Comparison of ENCODE assay signal across 8 mouse cellular contexts in genomic region chr3:51561109-51561992, GRCm38 (mm10). TPM values are rescaled to one million over a fixed set of nuclear protein-coding genes. Genes with fewer than 3 reads are reported as not detected.
A peak's percentile ranks its signal among the peaks of the same experiment; 100 is the strongest.
DNase-seq lines count a peak whose midpoint lies in the region; ATAC-seq and TF ChIP-seq lines count a peak whose summit lies in the region.

No protein-coding gene starts in this region.

- H3K9me3 ChIP-seq in intestine, postnatal 0 days (ENCODE audit: control insufficient read depth), result no peaks in the 10 kb centered on the region
- H3K9me3 ChIP-seq in limb, embryonic 12.5 days, result no peaks in the 10 kb centered on the region
- no peaks in the 10 kb centered on the region for H3K9me3 ChIP-seq in midbrain, embryonic 13.5 days

- no peak for TF ChIP-seq CTCF in testis, adult 2 months (IDR thresholded peaks at IDR 0.05; ENCODE audit: control insufficient read depth, insufficient read depth, insufficient replicate concordance, low read depth, low read length)
- peak; percentile 71 for TF ChIP-seq CTCF in intestine, postnatal 0 days (IDR thresholded peaks at IDR 0.05; ENCODE audit: low read depth)

- H3K27me3 ChIP-seq in testis, adult 2 months (ENCODE audit: control insufficient read depth, insufficient read depth, low read length), result peaks cover 2% of the 10 kb centered on the region; the same call in 1 of the 2 replicates
- no peaks in the 10 kb centered on the region for H3K27me3 ChIP-seq in intestine, postnatal 0 days (replicated peaks; ENCODE audit: control insufficient read depth, insufficient read depth, low read length)
- peaks cover 12% of the 10 kb centered on the region; the same call in 1 of the 2 replicates for H3K27me3 ChIP-seq in limb, embryonic 12.5 days
- 0 out of 2 replicates have a peak, but pooled peaks cover 4% of the 10 kb centered on the region for H3K27me3 ChIP-seq in midbrain, embryonic 13.5 days

- TF ChIP-seq POLR2A in testis, adult 2 months (IDR thresholded peaks at IDR 0.05; ENCODE audit: control insufficient read depth, low read depth, low read length), result no peak

- under 1% methylated on average over 32 of the region's 32 CpGs for WGBS in intestine, postnatal 0 days
- WGBS in limb, embryonic 12.5 days, result 2% methylated on average over 32 of the region's 32 CpGs
- WGBS in midbrain, embryonic 13.5 days, result 2% methylated on average over 32 of the region's 32 CpGs

- H3K4me2 ChIP-seq in intestine, postnatal 0 days (replicated peaks; ENCODE audit: low read depth), result peak overlapping the region; percentile 100
- peak overlapping the region; percentile 99 for H3K4me2 ChIP-seq in limb, embryonic 12.5 days
- H3K4me2 ChIP-seq in midbrain, embryonic 13.5 days (replicated peaks), result peak overlapping the region; percentile 91

- H3K36me3 ChIP-seq in testis, adult 2 months (ENCODE audit: control insufficient read depth, insufficient read depth, low read length), result no peaks in the 10 kb centered on the region
- H3K36me3 ChIP-seq in intestine, postnatal 0 days (ENCODE audit: control insufficient read depth, insufficient read depth), result no peaks in the 10 kb centered on the region
- 0 out of 2 replicates have a peak, but pooled peaks cover 7% of the 10 kb centered on the region for H3K36me3 ChIP-seq in limb, embryonic 12.5 days
- no peaks in the 10 kb centered on the region; the same call in 1 of the 2 replicates for H3K36me3 ChIP-seq in midbrain, embryonic 13.5 days

- no peaks in the 10 kb centered on the region for H3K4me1 ChIP-seq in testis, adult 2 months (ENCODE audit: control insufficient read depth, insufficient read depth, low read length)
- H3K4me1 ChIP-seq in intestine, postnatal 0 days (replicated peaks; ENCODE audit: control insufficient read depth, insufficient read depth, low read length), result no peaks in the 10 kb centered on the region
- H3K4me1 ChIP-seq in limb, embryonic 12.5 days (replicated peaks), result peaks cover 27% of the 10 kb centered on the region
- H3K4me1 ChIP-seq in midbrain, embryonic 13.5 days (replicated peaks), result peaks cover 36% of the 10 kb centered on the region

- H3K4me3 ChIP-seq in testis, adult 2 months (ENCODE audit: control insufficient read depth, low read depth, low read length), result peak overlapping the region; percentile 91
- H3K4me3 ChIP-seq in intestine, postnatal 0 days (ENCODE audit: low read depth, low read length), result peak overlapping the region; percentile 84
- H3K4me3 ChIP-seq in limb, embryonic 12.5 days (replicated peaks), result peak overlapping the region; percentile 84
- H3K4me3 ChIP-seq in midbrain, embryonic 13.5 days (replicated peaks), result peak overlapping the region; percentile 82

- no peak for DNase-seq in testis, postnatal 14 days (ENCODE audit: low spot score)
- peak; percentile 81 for DNase-seq in embryo, embryonic 10.5 days (ENCODE audit: low spot score)
- peak; percentile 44 to 60 for DNase-seq in spleen, adult 18-20 months

- peak; percentile 44 for ATAC-seq in granulocyte monocyte progenitor cell, adult 5-6 weeks (replicated peaks; ENCODE audit: poor library complexity, severe bottlenecking)
- peak; percentile 60 for ATAC-seq in intestine, postnatal 0 days
- ATAC-seq in limb, embryonic 12.5 days (ENCODE audit: insufficient number of reproducible peaks, insufficient read depth, low FRiP score, low TSS enrichment, low read depth), result peak; percentile 15; the same call in 1 of the 2 replicates
- ATAC-seq in midbrain, embryonic 13.5 days, result peak; percentile 60

- peak overlapping the region; percentile 90 for H3K9ac ChIP-seq in intestine, postnatal 0 days (ENCODE audit: low read depth, low read length)
- H3K9ac ChIP-seq in limb, embryonic 12.5 days (replicated peaks), result peak overlapping the region; percentile 95
- peak overlapping the region; percentile 95 for H3K9ac ChIP-seq in midbrain, embryonic 13.5 days (replicated peaks)

- peak overlapping the region; percentile 50 for H3K27ac ChIP-seq in testis, adult 2 months (ENCODE audit: control insufficient read depth, insufficient read depth, low read depth, low read length)
- H3K27ac ChIP-seq in intestine, postnatal 0 days (ENCODE audit: low read depth, low read length), result peak overlapping the region; percentile 90
- H3K27ac ChIP-seq in limb, embryonic 12.5 days, result peak overlapping the region; percentile 89
- peak overlapping the region; percentile 94 for H3K27ac ChIP-seq in midbrain, embryonic 13.5 days

RNA-seq across cellular contexts. Expression of gene Setd7, which starts 0.7 kb away (rescaled TPM):
- 1.6 TPM in 2 replicates for polyA plus RNA-seq in testis, adult 2 months (2012; rRNA removed)
- 37.3 and 41.6 TPM in 2 replicates for total RNA-seq in granulocyte monocyte progenitor cell, adult 5-6 weeks (2014; fragmentation: Nextera tagmentation)
- 26.5 and 29.9 TPM in 2 replicates for total RNA-seq in granulocyte monocyte progenitor cell, adult 5-6 weeks (2017)
- 1.6 and 1.9 TPM in 2 replicates for polyA plus RNA-seq in intestine, postnatal 0 days (2015; fragmentation: Nextera tagmentation; extraction: Ambion mirVana)
- 4.8 and 5.2 TPM in 2 replicates for polyA plus RNA-seq in limb, embryonic 12.5 days (2016; fragmentation: Nextera tagmentation; extraction: Ambion mirVana)
- 4.6 TPM in 2 replicates for polyA plus RNA-seq in midbrain, embryonic 13.5 days (2015; fragmentation: Nextera tagmentation; extraction: Ambion mirVana)
